Mouse (Mus musculus) common myeloid progenitor, adult 5-6 weeks (primary cell): ENCODE results near the gene Defb45. TPM values are rescaled to one million over a fixed set of nuclear protein-coding genes. Genes with fewer than 3 reads are reported as not detected.
A peak's percentile ranks its signal among the peaks of the same experiment; 100 is the strongest.

ENCODE experiments used
- ATAC-seq: replicated peaks from 2 replicates; pipeline ENCODE4 v1.8.0; 2016; ENCODE audit warnings: low read depth, mild to moderate bottlenecking, moderate TSS enrichment, inconsistent platforms; ENCODE audit not compliant: poor library complexity, severe bottlenecking
- total RNA-seq: library from RNA; stranded (forward); fragments of 200-1000, 187-1606 nt; gene quantifications from 2 replicates; pipeline ENCODE4 v1.2.3, GENCODE M21; 2017

Gene Defb45
- total RNA-seq: not detected in 2 replicates

DNA sequence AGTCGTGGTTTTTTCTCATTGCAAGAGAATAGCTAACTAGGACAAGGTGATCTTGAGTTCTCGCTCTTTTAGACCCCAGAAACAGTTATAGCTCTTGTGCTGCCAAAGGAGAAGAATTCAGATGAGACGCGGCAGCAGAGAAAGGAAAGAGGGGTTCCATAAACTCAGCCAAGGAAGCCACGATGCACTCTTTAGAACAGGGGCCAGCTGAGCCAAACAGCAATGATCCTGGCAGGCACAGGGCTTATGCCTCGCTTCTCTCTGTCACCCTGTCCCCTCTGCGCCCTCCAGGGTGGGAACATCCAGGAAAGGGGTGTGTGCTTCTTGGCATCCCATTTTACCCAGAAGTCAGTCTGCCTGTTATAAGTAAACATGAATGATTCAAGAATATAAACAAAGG is at the start of gene Defb45:
Gene Defb45, minus strand, starts transcription at position 101 of the 400 bp plus-strand sequence.
- ATAC-seq: no peak

DNA sequence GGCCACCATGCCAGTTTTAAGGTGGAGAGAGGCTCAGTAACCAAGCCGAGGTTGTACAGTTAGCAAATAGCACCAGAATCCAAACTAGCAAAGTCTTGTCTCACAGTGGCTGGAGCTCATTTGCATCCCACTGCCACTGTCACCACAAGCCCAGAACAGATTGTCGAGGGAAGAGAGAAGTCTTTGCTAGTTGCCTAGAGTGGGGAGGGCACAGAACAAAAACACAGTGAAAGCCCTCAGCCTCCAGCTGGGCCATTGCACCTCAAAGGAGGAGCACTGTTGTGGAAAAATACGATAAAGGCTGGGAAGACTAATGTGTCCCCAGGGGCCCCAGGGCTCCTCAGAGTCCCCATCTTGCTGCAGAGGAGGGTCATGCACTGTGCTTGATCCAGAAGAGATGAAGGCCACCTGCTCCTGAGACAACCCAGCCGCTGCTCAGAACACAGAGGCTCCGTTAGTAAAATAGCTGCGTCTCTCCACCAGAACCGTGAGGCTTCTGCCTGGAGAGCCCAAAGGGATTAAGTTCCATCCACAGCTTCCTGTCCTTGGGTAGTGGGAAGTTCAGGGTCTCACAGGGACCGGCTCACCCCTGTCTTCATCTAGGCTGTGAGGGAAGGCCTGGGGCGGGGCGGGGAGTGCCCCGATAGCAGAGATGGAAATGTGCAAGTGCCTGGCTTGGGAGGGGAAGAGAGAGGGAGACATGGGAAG is 40.4 kb upstream of the Defb45 start:
- ATAC-seq: no peak

DNA sequence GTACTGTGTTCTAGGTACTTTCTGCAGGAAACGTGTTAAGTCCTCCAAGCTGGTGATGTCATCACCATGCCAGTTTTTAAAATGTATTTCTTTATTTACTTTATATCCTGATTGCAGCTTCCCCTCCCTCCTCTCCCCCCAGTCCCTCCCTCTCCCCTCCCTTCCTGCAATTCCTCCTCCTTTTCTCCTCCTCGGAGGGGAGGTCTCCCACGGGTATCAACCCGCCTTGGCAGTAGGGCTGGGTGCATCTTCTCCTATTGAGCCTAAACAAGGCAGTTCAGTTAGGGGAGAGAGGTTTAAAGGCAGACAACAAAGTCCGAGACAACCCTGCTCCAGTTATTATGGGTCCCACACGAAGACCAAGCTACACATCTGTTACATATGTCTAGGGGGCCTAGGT is 39.7 kb upstream of the Defb45 start:
- ATAC-seq: no peak

DNA sequence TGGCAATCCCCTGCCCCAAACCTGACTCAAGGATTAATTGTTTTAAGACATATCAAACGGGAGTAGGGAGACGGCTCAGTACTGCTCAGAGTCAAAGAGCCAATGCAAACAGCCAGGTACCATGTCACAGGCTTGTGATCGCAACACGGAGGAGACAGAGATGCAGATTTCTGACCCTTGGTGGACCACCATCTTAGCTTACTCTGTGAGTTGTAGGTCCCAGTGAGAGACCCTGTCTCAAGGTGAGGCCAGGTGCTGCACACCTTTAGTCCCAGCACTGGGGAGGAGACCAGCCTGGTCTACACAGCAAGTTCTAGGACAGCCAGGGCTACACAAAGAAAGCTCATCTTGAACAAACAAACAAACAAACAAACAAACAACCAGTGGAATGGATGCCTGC is 38.2 kb upstream of the Defb45 start:
- ATAC-seq: no peak

DNA sequence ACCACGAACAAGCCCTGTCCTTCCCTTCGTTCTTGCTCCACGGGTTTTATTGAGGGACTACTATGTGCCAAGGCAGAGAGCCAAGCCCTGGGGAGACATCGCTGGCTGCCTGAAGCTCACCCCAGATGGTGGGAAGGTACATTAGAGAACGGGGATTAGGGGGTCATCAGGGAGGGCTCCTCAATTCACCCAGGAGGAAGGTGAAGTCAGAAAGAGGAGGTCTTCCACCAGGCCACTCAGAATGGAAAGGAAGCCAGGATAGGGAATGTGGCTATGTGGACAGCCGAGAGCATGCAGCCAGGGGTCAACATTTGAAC is 37.8 kb upstream of the Defb45 start:
- ATAC-seq: no peak

DNA sequence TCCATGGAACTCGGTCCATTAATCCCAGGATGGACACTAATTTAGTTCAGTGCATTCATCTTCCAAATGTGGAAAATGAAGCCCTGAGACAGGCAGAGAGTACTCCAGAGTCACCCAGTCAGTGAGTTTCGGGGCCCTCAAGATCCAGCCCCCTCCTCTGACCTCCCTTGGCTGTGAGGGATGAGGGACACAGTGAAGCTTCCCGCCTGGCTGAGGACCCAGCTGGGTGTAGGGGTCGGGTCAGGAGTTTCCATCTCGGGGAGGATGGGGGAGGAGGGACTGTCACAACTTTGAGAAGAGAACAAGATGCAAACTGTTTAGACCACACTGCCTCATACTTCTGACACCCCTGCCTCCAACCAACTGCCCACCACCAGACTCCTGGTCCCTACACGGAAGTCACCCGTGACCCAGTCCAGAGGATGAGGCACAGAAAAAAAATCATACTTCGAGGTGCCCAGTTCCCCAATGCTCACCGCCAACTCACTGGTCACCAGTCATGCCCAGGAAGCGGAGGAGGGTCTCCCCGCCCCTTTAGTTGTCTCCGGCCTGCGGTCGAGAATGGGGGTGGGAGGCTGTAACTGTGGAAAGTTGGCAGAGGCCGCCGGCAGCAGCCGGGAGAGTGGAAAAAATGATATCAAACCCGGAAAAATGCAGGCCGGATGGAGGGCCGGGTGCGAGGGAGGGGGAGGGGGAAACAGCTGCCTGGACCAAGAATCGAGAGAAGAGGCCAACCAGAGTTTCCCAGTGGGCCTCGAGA is 37.2 kb upstream of the Defb45 start:
- ATAC-seq: no peak; the same call in 1 of the 2 replicates

DNA sequence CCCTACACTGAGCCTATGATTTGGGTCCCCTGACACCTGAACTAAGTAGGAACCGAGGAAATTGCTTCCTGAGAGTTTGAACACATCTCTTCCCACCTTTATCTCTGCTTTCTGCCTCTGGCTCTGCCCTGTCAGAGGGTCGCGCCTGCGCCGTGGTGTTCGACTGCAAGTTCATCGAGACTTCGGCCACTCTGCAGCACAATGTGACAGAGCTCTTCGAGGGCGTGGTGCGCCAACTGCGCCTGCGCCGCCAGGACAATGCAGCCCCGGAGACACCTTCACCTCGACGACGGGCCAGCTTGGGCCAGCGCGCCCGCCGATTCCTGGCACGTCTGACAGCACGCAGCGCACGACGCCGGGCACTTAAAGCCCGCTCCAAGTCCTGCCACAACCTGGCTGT is 35.1 kb upstream of the Defb45 start:
- no peak for ATAC-seq

DNA sequence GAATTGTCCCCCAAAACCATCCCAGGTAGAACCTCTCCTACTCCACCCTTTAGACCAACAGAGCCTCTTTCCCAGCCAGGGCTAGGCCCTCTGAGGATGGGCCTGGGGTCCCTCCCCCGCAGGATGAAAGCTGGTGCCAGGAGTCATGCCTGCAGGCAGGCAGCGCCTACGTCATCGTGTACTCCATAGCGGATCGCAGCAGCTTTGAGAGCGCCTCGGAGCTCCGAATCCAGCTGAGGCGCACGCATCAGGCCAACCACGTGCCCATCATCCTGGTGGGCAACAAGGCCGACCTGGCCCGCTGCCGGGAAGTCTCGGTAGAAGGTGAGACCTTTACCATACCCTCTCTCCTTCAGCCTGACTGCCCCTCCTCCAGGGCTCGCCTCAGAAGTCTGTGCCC is 34.1 kb upstream of the Defb45 start:
- ATAC-seq: 0 out of 2 replicates have a peak, but pooled peaks have one; percentile 36

DNA sequence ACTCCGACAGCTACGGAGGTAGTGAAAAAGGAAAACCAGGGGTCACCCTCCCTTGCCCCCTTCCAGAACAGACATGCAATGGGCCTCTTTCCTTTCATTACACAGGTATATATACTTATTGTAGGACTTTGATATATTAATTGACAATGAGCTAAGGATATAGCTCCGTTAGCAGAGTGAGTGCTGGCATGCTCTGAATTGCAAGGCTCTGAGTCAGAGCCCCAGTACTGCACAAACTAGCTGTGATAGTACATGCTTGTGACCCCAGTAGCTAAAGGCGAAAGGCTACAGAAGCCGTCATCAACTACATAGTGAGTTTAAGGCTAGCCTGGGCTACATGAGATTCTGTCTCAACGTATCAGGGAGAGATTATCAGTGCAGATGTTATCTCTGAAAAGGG is 30.7 kb upstream of the Defb45 start:
- ATAC-seq: no peak

DNA sequence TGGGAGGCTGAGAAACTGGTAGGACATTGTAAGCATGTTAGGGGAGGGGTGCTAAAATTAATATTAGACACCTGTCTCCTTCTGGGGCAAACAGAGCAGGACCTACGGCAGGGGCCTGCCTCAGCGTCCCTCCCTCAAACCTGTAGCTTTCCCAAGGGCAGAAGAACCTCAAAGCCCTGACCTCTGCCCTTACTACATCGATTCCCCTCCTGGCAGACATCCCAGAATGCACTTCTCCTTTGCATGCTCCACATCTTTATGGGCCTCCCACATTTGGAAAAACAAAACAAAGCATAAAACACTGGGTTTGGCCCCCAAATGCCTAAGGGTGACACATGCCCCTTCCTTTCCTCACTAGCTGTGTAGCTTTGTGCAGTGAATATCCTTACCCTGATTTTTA is 30.0 kb upstream of the Defb45 start:
- ATAC-seq: no peak

DNA sequence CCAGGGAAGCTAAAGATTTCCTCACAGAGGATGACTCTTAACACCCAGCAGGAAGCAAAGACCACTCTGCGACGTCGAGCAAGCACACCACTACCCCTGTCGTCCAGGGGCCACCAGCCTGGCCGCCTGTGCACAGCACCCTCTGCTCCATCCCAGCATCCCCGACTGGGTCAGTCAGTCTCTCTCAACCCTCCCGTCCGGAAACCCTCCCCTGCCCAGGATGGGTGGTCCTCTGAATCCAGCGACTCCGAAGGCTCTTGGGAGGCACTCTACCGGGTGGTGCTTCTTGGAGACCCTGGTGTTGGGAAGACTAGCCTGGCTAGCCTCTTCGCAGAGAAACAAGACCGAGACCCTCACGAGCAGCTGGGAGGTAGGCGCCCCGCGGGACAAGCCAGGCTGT is 28.9 kb upstream of the Defb45 start:
- ATAC-seq: no peak

DNA sequence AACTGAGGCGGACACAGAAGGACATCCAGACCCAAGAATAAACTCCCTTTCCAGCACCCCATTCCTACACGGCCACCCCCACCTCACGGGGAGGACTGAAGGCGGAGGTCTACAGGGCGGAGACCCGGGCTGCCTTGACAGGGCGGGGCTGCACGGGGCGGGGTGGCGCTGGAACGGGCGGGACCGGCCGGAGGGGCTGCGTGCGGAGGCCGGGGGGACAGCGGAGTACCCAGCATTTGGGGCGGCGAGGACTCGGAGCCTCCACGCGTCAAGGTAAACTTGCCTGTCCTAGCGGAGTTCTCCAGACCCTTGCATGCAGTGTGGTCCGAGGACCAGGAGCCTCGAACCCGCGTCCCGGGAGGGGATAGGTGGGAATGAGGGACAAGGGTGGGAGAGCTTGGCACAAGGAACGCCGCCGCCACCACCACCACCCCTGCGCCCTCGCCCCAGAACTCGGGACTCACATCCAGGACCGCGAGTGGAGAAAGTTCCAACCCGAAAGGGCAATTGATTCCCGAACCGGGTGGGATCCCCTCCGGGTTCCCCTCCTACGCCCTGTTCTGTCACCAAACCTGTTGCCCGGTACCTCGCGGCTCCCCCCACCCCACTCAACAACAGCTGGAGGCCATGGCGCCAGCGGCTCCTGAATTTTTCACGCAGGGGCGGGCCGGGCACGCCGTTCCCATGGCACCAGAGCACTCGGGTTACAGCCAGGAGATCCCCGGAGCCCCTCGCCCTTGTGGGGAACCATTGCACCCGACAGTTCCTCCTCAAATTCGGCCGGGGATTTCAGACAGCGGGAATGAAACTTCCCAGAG is 27.8 kb upstream of the Defb45 start, which contains the start of gene Rem1:
Gene Rem1, plus strand, starts transcription at position 178 of the 818 bp plus-strand sequence.
- peak; percentile 40; the same call in 1 of the 2 replicates for ATAC-seq

DNA sequence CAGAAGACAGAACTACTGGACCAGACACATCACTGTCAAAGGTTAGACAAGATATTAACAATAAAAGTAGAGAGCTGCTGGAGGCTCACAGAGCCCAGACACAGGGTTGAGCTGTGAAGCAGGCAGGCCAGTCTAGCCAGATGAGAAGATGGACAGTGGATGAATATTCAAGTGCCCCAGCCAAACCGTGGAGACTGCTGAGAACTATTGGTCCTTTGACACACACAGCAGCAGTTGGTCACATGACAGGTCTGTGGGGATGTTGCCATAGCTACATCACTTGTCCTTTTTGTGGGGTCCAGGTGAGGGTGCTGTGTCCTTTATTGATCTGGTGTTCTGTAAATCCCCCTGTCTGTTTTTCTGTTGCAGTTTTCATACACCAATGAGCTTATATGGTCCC is 26.1 kb upstream of the Defb45 start:
- ATAC-seq: no peak

DNA sequence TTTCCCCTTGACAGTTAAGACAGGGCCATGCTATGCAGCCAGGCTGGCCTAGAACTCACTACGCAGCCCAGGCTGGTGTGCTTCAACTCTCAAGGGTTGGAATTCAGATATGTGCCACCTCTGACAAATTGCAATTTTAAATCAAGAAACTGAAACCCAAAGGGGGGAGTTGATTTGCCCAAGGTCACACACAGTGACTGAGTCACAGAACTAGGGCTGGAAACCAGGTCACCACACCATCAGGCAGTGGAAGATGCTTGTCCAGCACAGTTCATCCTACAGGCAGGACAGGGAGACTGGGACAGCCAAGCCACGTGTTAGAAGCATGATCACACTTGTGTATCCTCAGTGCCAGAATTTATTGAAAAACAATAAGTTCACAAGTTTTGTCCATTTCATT is 25.4 kb upstream of the Defb45 start:
- ATAC-seq: no peak

DNA sequence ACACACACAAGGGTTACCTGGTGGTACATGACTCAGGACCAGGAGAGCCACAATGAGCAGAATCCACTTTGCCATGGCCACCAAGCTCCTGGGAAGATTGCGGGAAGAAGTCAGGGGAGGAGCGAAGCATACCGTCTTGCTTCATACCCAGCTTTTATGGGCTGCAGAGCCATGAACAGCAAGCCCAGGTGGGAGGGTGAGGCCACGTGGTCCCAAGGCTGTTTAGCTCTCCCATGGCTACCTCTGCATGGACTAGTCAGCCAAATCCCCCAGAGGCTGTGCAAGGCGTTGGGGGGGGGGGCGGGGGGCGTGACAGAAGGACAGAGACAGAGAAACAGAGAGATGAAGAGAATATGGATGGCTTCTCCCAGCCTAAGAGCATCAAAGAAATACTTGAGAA is 23.8 kb upstream of the Defb45 start, which contains the start of gene Defb25:
Gene Defb25, minus strand, starts transcription at position 101 of the 400 bp plus-strand sequence.
- no peak for ATAC-seq

DNA sequence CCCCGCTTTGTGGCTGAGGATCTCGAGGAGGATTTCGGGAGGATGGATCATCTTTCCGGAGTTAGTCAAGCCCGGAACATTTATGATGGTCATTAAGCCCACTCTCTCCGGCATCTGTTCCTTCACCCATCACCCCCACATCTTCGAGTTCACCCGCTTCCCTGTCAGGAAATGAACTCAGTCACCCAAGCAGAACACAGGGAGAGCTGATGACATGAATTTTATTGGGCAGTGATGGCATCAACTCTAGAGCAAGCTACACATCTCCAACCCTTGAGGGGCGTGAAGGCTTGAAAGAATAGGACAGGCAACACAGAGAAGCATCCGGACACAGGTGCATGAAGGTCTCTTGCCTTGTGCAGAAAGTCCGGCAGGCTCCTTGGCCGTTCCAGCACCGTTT is 23.0 kb upstream of the Defb45 start:
- ATAC-seq: no peak

DNA sequence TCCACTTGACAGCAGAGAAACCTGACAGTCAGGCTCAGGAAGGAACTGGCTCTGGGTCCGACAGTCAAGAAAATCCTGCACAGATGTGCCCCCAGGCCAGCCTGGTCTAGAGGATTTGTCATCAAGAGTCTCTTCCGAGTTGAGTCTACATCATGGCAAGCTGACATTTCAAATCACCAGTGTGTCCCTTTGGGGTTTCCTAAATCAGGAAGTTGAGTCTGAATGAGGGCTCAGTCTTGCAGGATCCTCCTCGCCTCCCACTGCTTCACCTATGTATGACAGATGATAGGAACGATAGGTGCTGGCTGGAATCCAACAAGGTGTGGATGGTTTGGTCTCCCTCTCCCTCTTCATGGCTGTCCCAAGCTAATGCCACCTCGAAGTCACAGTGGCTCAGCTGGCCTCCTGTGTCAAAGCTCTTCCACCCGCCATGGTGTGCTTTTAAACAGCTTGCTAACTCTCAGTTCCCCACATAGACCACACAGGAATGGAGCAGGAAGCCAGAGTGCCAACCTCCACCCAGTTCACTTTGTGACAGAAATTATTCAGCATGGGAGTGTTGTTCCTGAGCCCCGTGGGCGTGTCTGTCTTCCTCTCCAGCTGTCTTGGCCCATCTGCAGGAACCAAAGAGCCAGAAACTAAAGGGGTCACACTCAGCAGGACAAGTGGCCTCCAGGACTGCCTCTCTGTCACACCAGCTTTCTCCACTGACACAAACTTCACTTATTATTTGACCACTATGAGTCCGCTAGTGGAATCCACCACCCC is 21.4 kb upstream of the Defb45 start:
- ATAC-seq: peak; percentile 90

DNA sequence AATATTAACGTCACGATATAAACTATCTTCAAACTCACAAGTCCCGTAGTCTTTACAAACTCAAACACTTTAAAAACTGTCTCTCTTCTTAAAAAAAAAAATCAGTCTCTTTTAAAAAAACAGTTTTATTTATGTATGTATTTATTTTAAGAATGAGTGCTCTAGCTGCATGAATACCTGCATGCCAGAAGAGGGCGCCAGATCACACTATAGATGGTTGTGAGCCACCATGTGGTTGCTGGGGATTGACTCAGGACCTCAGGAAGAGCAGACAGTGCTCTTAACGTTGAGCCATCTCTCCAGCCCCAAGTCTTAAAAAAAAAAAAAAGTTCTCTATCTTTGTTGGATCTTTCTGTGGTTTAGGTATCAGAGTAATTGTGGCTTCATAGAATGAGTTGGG is 18.2 kb upstream of the Defb45 start:
- ATAC-seq: no peak

DNA sequence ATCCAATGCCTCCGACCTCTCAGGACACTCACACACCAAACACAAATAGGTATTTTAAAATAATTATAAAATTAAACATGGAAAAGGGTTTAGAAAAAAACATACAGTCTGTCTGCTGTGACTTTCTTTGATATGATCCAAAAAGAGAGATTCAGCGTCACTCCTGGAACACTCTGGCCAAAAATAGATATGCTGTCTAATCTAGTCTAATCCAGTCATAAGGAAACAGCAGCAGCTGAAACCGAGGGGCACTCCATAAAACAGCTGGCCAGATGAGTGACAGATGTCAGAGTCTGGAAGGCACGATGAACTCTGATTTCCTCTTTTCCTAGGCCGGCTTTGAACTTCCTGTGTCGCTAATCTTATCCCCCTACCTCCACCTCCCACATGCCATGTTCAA is 17.3 kb upstream of the Defb45 start:
- ATAC-seq: no peak

DNA sequence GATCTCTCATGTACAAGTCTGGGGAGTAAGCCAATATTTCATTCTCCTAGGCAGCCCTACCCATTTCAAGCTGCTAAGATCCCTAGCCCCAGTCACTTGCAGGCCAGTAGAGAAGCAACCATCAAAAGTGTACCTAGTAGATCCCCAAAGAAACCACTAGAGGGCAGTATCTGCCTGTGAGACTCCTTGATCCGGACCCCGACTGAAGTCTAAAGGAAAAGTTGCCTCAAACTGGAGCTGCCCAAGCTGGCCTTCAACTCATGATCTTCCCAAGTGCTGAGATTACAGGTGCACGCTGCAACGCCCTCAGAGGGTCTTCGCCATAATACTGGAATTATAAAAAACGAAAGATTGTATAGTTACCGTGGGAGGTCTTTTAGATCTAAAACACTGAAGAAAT is 16.4 kb upstream of the Defb45 start:
- ATAC-seq: peak; percentile 88
